Mouse (Mus musculus): ENCODE measurements around the gene Gjb1.
"Not testable (repeated sequence)": the region's sequence is repeated elsewhere in the genome, so short reads cannot be mapped to it uniquely, and the experiment has no call there.

Gjb1 gene

DNA sequence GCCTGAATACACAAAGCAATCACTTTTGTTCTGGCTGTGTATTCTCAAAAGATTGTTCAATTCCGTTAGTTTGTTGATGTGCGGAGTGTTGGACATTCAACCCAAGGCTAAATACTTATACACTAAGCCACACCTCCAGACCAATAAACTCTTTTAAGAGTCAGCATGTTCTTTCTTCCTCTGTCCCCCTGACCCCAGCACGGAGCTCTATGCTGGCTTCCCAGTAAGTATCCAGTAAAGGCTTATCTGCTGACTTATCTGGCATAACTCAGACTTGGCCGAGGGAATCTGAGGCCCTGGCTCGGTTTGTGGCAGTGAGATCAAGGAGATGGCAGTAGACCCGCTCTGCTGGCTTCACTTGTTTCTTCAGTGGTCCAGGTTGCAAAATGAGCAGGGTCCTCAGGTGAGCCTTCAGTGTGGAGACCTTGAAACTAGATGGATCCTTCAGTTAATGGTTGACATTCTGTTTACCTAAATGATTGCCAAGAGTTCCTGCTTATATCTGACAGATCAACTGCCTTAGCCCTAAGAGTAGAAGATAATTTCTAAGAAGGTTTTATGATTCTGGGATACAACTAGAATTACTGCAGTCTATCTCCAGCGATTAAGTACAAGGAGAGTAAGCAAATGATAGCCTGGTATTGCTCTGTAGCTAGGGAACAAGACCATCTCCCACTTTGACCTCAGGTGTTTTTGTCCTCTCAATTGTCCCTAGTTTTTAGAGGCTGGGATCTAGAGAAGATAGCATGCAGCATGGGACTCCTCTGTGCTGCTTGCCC is at the start of gene Gjb1:
Gene Gjb1, plus strand, starts transcription at position 189 of the 779 bp plus-strand sequence.
- in situ Hi-C loops (cut with MboI): no loop called here

DNA sequence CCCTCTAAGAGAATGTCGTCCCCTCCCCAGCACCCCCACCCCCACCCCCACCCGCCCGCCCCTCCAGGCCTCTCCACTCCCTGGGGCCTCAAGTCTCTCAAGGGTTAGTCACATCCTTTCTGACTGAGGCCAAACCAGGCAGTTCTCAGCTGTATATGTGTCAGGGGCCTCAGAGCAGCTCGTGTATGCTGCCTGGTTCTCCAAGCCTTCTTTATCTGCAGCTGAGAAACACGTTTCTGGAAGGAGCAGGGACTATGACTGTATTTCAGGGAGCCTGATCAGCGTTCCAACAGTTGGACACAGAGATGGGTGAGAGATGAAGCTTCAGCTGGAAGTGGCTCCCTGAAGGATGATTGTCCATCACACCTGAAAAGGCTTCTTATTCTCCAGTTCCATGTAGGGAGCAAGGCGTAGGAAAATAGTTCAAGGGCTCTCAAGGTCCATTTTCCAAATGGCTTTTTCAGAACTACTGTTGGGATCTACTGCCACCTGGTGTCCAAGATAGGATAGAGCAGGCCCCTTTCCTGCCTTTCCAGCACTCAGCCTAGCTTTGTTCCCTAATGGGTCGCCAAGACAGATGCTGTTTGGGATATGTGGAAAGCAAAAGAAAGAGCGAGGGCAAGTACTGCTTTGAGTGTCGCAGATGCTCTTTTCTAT is 46.7 kb upstream of the Gjb1 start:
- in situ Hi-C loops (cut with MboI): loop anchor here (5.0 kb wide), 1 partner anchor 197 kb away; no protein-coding TSS in a partner anchor

DNA sequence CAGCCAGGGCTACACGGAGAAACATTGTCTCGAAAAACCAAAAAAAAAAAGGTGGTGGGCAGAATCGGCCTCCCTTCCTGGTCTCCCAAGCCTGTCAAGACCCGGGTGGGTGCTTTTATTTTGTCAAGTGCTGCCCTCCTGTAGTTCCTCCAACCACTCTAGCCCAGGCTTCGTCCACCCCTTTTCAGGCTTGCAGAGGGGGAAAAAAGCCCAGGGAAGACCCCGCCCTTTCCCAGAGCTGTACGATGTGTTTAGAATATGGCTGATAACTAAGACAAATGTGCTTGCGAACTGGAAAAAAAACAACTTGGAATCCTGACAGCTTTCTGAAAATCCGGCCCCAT is 44.2 kb upstream of the Gjb1 start:
- in situ Hi-C loops (cut with MboI): loop anchor here (5.0 kb wide), 1 partner anchor 200 kb away; no protein-coding TSS in a partner anchor

DNA sequence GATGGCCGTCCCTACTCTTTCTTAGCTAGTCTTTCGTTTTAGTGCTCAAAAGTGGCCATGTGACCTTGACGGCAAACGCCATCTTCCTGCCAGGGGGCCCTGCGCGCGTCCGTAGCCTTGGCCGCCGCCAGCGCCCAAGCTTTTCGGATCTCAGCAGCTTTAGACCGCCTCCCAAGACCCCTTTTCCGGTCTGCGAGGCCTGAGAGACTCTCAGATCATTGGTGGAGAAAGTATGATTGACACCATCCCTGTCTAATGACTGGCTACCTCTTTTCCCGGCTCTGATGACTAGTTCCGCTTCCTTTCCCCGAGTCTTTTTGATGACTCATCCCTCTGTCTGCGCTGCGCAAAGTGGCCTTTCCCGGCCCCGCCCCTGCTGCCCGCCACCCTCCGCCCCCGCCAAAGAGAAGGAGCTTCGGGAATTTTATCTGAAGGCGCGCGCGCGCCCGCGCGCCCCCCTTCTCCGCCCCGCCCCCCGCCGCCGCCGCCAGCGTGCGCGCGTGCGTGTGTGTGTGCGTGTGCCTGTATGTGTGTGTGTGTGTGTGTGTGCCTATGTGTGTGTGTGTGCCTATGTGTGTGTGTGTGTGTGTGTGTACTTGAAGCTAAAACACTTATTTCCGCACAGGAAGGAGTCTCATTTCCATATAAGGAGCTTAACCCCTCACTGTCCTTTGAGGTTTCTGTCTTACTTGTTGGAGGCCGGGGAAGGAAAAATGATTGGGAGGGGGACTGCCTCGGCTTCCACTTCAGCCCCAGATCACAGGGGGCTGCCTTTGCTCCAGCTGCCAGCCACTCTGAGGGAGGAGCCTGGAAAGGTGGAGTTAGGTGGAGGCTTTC is 43.6 kb upstream of the Gjb1 start:
- in situ Hi-C loops (cut with MboI): loop anchor here (5.0 kb wide), 1 partner anchor 200 kb away; no protein-coding TSS in a partner anchor

DNA sequence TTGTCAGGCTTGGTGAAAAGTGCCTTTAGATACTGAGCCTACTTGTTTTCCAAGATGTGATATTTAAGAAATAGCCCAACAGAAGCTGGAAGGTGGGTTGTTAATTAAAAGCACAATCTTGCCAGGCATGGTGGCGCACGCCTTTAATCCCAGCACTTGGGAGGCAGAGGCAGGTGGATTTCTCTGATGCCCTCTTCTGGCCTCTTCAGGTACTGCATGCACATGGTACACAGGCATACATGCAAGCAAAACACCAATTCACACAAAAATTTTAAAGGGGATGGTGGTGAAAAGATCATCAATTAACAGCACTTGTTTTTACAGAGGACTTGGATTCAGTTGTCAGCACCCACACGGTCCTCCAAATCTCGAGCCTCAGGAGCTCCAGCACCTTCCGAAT is 41.6 kb upstream of the Gjb1 start:
- in situ Hi-C loops (cut with MboI): loop anchor here (5.0 kb wide), 1 partner anchor 202 kb away; no protein-coding TSS in a partner anchor

DNA sequence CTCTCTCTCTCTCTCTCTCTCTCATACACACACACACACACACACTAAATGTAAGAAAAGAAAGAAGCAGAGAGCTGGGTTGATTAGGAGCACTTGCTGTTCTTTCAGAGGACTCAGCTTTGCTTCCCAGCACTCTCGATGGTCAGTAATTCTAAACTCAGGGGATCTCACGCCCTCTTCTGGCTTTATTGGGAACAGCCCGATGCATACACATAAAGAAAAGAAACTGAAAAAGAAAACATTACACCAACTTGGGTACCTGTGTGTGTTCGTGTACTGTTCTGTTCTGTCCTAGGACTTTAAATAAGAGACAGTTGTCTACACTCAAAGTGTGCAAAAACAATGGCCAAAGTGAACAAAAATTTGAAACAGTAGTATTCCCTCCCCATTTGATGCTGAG is 37.5 kb upstream of the Gjb1 start:
- in situ Hi-C loops (cut with MboI): no loop called here

DNA sequence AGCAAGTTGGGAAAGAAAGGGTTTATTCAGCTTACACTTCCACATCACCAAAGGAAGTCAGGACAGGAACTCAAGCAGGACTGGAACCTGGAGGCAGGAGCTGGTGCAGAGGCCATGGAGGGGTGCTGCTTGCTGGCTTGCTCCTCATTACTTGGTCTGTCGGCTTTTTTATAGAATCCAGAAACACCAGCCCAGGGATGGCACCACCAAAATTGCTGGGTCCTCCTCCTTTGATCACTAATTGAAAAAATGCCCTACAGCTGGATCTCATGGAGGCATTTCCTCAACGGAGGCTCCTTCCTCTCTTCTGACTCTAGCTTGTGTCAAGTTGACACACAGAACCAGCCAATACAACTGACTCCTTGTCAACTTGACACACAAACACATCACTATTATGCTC is 33.3 kb upstream of the Gjb1 start:
- in situ Hi-C loops (cut with MboI): not testable (repeated sequence)

DNA sequence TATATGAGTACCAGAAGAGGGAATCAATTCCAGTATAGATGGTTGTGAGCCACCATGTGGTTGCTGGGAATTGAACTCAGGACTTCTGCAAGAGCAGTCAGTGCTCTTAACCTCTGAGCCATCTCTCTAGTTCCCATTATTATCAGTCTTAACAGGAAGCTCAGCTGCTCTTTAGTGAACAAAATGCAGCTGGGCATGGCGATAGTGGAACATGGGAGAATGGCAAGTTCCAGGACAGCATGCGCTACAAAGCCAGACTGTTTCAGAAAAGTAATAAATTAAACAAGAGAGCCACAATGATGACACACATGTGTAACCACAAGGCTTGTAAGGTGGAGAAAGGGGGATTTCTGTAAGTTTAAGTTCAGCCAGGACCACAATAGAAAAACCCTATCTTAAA is 30.7 kb upstream of the Gjb1 start:
- in situ Hi-C loops (cut with MboI): no loop called here

DNA sequence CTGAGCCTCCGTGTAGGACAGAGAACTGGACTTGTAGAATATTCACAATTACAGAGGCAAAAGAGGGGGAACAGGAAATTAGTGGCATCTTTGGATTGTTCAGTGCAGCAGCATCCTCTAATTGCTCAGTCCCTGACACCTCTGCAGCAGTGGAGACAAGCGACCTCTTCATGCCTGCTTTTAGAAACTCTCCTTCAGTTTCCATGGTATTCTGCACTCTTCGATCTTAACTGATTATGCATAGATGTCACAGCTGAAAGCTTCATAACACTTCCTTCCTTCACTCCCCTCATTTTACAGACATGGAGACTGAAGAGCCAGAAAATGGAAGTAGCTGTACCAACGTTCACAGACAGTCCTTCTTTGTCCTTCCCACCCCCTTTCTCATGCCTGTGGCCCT is 29.7 kb upstream of the Gjb1 start:
- in situ Hi-C loops (cut with MboI): no loop called here

DNA sequence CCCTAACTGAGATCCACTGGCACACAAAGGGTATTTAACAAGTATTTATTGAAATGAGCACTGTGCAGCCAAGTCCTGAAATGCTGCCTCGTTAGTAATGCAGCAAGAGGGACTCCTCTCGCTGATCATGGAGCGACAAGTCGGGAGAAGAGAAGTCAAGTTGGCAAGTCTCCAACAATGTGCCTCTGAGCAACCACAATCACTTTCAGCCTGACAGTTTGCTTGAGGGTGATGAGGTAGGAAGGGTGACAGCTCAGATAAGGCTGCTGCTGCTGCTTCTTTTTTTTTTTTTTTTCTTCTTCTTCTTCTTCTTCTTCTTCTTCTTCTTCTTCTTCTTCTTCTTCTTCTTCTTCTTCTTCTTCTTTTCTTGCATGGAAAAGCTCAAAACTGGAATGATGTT is 25.0 kb upstream of the Gjb1 start:
- in situ Hi-C loops (cut with MboI): no loop called here

DNA sequence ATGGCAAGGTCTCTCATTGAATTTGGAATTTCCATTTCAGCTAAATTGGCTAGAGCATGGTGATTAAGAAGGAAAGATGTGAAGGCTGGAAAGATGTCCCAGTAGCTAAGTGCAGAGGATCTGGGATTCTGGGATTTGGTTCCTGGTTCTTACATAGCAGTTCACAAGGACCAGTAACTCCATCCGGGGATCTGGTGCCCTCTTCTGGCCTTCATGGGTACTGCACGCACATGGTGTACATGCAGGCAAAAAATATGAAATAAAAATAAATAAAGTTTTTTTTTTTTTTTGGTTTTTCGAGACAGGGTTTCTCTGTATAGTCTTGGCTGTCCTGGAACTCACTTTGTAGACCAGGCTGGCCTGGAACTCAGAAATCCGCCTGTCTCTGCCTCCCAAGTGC is 17.3 kb upstream of the Gjb1 start:
- in situ Hi-C loops (cut with MboI): not testable (repeated sequence)

DNA sequence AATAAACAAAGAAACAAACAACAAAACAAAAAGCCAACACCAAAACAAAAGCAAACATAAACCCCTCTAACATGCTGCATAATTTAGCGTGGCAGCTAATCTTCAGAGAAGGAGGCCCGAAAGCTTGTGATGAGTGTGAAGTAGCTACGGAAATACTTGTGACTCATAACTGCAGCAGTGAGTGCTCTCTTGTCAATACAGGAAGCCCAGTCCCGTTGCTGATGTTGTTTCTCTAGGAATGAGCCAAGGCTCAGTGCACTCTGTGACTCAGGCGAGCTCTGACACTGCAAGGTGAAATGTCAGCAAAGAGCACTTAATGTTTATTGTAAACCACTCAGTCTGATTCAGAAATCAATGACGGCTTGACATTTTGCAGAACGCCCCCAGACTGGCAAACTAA is 7.2 kb upstream of the Gjb1 start:
- in situ Hi-C loops (cut with MboI): no loop called here

DNA sequence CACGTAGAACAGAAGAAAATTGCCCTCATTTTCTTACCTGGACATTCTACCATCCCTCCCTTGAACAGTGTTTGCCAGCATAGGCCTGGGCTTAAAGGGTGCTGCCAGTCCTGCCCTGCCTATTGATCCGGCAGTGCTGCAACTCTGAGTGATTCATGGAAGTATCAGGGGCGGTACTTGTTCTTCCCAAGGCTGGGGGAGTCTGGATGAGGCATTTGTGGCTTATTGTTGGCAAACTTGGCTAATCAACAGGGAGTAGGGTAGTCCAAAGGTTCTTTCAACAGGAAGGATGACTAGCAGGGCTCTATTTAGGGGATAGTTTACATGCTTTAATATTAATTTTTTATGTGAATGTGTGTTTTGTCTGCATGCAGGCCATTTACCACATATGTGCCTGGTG is 5.6 kb upstream of the Gjb1 start:
- in situ Hi-C loops (cut with MboI): no loop called here

DNA sequence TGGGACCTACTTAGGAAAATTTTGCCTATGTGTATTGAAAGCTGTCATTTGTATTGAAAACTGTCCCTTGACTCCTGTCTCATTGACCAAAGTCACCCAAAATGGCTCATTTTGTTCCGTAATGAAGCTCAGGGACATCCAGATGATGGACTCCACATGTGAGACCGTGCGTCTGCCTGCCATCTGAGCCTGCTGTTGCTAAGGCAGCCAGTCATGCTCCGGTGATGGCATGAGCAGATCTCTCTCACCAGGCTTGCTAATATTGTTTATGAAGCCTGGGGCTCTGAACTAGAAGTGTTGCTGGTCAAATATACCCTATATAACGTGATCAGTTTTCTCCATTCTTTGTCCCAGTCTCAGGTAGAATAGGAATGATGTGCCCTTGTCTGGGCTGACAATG is 3.2 kb upstream of the Gjb1 start:
- in situ Hi-C loops (cut with MboI): no loop called here

DNA sequence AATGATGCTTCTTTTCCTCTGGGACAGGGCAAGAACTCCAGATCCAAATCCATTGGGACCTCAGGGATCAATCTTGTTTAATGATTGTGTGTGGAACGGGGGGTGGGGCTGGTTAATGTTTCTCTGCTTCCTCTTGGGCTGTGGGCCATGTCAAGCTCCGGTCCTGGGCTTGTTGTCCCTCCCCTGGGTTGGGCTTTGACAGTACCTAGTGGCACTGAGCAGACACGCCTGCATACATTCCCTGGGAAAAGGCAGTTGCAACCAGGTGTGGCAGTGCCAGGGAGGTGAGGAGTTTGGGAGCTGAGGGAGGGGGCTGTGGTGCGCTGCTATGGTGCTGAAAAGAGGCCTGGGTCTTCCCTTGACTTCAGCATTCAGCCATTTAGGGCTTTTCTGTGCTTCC is 898 bp downstream of the Gjb1 start:
- in situ Hi-C loops (cut with MboI): no loop called here

DNA sequence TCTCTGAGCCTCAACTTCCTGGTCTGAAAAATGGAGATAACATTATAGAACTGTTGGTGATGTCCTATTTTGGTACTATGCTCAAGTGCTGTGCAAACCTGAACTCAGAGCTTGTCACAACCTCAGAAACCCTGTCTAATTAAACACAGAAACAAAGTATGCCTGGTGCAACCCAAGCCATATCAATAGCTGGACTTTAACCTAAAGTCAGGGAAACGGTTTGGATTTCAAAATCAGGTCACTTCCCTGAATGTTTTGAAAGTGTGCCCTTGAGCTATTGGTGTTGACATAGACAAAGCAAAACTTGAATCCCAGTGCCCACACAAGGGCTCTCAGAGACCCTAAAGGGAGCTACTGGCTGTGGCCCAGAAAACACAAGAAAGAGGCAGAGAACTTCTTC is 3.6 kb downstream of the Gjb1 start:
- in situ Hi-C loops (cut with MboI): no loop called here

DNA sequence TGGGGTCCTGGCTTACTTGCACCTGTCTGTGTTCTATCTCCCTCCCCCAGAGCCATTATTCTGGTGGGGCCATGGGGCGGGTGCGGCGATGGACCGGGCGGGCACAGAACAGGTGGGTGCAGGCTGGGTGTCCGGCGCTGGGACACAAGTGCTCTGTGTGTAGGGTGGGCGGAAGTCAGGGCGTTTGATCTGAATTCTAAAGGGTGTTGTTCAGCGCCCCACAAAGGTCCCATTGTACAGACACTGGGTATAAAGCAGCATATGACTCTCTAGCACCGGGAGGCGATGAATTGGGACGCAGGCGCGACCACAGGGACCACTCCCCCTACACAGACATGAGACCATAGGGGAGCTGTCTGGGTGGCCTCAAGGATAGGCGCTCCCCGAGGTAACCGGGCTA is 7.3 kb downstream of the Gjb1 start:
- in situ Hi-C loops (cut with MboI): no loop called here

DNA sequence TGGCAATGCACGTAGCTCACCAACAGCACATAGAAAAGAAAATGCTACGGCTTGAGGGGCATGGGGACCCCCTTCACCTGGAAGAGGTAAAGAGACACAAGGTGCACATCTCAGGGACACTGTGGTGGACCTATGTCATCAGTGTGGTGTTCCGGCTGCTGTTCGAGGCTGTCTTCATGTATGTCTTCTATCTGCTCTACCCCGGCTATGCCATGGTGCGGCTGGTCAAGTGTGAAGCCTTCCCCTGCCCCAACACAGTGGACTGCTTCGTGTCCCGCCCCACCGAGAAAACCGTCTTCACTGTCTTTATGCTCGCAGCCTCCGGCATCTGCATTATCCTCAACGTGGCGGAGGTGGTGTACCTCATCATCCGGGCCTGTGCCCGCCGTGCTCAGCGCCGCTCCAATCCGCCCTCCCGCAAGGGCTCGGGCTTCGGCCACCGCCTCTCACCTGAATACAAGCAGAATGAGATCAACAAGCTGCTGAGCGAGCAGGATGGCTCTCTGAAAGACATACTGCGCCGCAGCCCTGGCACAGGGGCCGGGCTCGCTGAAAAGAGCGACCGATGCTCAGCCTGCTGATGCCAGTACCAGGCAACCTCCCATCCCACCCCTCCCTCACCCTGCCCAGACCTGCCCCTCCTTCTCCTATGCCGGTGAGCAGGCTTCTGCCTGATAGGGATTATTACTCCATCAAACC is 8.4 kb downstream of the Gjb1 start:
- in situ Hi-C loops (cut with MboI): no loop called here

DNA sequence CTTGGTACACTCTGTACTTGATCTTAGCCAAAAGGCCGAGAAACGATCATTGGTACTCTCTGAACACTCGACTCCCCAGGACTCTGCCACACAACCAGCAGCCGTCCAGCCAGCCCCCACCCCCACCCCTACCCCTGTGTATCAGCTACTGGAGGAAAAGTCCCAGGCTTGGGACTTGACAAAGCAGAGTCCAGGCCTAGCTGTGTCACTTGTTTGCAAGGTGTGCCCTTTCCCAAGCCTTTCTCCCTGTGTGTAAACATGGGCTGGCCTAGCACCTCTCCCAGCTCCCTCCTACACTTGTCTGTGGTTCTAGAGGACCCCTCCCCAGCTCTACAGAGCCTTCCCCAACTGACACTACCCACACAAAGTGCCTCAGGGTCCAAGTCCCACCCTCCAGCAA is 10.0 kb downstream of the Gjb1 start:
- in situ Hi-C loops (cut with MboI): no loop called here

DNA sequence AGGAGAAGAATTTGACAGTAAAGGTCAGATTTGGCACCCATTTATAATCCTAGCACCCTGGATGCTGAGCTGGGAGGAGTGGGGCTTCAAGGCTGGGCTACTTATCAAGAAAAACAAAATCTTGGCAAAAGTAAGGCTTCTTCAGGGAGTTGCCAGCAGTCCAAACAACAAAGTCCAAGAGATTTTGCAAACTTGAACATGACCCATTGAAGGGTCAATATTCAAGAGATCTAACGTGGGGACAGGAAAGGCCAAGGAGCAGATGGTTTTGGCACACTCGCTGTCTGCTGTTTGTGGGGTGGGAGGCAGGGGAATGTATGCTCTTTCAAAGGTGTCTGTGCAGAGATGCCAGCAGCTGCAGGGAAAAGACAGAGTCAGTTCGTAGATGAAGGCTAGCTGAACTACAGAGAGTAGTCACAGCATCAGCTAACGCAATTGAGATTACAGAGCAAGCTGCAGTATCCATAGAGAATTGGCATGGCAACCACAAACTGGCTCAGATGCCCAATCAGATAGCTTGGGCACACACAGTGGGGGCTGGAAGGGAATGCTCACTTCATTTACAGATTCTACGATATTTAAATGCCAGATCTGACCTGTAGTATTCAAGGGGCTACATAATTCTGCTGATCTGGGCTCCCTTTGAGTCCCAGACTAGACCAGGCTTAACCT is 12.8 kb downstream of the Gjb1 start:
- in situ Hi-C loops (cut with MboI): no loop called here

DNA sequence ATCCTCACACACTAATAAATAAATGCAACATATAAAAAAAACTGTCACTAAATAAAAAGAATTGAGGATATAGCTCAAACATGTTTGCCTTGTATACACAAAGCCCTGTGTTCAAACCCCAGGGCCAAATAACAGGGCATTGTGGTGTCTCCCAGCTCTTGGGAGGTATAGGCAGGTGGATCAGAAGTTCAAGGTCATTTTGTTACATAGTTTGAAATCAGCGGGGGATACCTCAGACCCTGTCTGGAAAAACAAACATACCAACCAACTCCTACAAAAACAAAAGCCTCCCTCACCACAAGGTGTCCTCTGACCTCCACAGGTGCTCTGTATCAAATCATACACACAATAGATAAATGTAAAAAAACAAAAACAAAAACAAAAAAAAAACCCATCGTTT is 18.2 kb downstream of the Gjb1 start:
- in situ Hi-C loops (cut with MboI): no loop called here

DNA sequence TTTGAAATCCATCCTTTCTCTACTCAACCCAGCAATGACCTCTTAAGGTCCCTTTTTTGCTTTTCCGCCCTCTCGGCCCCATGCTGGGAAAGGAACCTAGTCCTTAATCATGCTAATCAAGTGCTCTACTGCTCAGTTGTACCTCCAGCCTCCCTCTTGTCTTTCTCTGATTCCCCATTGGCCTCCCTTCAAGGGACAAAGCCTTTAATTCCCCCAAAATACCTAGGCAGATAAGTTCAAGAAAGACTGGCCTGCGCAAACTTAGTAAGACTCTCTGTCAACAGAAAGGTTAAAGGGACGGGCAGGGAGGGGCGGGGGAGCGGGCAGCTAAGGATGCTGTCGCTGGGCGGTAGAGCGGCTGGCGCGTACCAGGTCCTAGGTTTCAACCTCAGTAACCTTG is 20.3 kb downstream of the Gjb1 start:
- in situ Hi-C loops (cut with MboI): no loop called here

Data from mature B cell (primary cell).